Mouse (Mus musculus): Measurements from ENCODE around the gene Racgap1.

- no peak for TF ChIP-seq CTCF (IDR thresholded peaks at IDR 0.05)
- TF ChIP-seq EP300 (IDR thresholded peaks at IDR 0.05), result no peak
These were observed 37.2 kb downstream of the Racgap1 start for GRCm38 (mm10) chr15:99614273-99614672.

All from lung, postnatal 0 days (tissue).